Mouse (Mus musculus): ENCODE results near the gene Gm45234. TPM values are rescaled to one million over a fixed set of nuclear protein-coding genes. Genes with fewer than 3 reads are reported as not detected.

Gene Gm45234
- total RNA-seq, 2 experiments from 2014 or later = 0.83 TPM; not detected in 1

DNA sequence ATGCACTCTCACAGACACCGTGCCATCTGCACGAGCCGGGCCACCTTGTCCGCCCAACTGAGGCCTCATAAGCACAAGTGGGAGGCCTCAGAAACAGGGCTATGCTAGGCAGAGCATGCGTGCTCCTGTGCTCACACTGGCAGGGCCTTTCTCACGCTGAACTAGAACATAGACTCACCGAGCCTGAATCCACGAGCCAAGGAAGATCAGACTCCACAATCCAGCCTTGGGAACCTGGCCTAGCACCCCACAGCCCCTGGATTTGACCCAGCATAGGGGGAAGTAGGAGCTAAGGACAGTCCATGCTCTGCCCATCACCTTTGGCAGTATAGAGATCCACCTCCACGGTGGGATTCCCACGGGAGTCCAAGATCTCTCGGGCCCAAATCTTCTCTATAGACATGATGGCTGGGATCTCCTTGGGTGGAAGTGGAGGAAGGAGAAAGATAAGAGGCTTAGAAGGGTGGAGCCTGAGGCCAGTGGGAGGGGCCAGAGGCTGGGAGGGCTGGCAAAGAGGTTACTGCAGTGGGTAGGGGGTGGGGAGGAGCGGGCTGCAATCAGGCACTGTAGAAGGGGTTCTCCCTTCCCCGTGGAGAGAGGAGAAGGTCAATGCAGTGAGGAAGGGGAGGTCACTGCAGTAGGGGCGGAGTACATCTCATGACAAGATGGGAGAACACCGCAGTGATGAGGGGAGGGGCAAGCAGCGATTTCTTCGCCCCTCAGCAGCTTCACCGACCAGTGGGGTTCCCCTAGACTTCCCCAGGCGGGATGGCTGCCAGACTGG is 12.3 kb upstream of the Gm45234 start:
- DNase-seq (ENCODE audit: low spot score in 2 of 2) = no peak

- DNase-seq (ENCODE audit: low spot score in 2 of 2) = no peak
Observed at GRCm38 (mm10) chr6:124767536-124767919, 11.7 kb upstream of the Gm45234 start.

- DNase-seq (ENCODE audit: low spot score in 2 of 2) = no peak
Observed at GRCm38 (mm10) chr6:124765951-124766350, 10.1 kb upstream of the Gm45234 start.

GRCm38 (mm10) chr6:124759259-124759658 is 3.4 kb upstream of the Gm45234 start:
- peak; percentile 58 to 80 for DNase-seq (ENCODE audit: low spot score in 2 of 2)

DNA sequence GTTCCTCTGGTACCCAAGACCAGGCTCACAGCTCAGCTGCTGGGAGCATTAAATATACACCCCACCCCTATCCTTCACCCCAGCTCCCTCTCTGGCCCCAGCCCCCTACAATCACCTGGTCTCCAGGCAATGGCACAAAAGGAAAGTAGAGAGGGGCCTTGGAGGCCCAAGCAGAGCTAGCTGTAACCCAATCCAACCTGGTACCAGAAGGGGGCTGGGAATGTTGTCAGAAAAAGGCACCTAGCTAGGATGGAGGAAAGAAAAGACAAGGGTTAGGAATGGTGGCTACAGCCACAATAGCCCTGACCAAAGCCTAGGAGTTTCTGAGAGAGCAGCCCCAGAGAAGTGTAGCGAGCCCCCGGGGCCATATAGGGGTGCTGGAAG is 3.0 kb upstream of the Gm45234 start:
- no peak for DNase-seq (ENCODE audit: low spot score in 2 of 2)

DNA sequence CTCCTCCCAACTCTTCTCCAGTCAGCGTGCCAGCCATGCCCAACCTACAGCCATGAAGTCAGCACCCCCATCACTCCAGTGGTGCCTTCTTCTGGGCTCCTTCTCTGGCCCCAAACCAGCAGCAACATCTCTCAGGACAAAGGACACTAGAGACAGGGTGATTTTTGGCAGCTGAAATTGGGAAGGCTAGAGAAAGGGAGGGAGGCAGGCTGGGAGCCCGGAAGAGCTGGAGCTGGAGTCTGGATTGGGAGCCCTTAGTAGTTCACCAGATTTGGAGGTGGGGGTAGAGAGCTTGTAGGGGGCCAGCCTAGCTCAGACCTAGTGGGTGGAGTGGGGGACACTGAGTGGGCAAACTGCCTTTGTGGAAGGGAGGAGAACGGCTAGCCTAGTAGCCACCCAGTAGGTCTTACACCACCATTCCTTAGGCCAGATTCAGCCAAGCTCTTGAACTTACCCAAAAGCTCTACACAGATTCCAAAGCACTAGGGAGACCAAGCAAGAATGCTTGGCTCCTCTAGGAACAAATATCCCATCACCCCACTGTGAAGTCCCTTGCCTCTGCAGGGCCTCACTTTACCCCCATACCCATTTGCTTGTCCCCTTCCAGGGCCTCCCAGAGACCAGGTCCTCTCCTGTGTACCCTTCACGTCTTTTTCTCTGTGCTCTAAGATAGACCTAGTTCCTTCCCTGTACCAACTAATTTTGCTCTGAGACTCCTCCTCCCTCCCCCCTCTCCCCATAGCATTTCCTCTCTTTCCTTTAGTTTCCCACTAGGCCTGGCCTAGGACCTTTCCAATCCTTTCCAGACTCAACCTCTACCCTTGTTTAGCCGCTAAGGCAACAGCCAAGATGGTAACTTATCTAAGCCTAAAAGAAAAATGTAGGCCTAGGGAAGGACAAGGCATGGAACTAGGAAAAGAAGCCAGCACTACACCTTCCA is 2.4 kb upstream of the Gm45234 start:
- DNase-seq (ENCODE audit: low spot score in 2 of 2) = peak in 1 of 2 experiments; percentile 58

- no peak for DNase-seq (ENCODE audit: low spot score in 2 of 2)
Observed at GRCm38 (mm10) chr6:124757351-124757880, 1.6 kb upstream of the Gm45234 start.

DNA sequence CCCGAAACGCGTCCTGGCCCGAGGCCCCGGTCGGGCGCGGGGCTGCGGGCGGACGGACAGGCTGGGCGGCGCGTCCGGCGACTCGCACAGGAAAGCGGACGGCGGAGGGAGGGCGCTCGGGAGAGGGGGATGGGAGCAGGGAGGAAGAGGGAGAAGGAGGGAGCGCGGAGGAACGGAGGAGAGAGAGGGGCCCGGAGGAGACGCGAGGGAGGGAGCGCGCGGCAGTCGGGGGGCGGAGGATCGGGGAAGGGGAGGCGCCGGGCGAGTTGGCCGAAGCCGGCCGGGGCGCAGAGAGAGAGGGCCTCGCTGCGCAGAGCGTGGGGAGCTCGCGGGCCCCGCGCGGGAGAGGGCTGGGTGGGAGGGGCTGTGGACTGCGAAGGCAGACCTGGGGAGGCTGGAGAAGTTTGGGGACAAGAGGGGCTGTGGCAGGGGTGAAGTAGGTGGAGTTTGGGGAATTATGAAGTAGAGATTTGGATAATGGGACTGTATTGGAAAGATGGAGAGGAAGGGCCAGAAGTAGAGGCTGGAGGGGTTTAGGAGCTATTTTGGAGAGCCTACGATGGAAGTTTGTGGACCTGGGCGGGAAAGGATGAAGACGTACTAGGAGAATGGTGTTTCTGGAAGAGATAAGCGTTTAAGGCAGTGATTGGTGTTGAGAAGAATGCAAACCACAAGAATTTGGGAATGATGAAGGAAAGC is 980 bp upstream of the Gm45234 start:
- peak; percentile 85 to 88 for DNase-seq (ENCODE audit: low spot score in 2 of 2)

DNA sequence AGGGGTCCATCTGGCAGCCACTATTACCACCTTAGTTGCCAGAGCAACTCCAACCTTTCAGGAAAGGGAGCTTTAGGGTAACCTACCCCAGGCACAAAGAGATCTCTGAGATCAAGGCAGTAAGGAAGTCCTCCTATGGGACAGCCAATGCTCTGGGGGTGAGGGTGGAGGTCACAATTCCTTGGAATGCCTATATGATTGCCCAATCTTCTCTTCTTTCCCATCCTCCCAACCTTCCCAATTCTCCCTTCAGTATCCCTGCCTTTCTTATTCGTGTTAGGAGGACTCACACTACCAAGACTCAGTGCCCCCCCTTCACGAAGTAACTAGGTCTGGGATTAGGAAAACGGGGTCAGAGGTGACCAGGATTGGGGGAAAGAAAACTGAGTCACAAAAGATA is 515 bp downstream of the Gm45234 start:
- DNase-seq (ENCODE audit: low spot score in 2 of 2) = no peak

GRCm38 (mm10) chr6:124753861-124754260 is 2.0 kb downstream of the Gm45234 start:
- DNase-seq (ENCODE audit: low spot score in 2 of 2) = no peak

DNA sequence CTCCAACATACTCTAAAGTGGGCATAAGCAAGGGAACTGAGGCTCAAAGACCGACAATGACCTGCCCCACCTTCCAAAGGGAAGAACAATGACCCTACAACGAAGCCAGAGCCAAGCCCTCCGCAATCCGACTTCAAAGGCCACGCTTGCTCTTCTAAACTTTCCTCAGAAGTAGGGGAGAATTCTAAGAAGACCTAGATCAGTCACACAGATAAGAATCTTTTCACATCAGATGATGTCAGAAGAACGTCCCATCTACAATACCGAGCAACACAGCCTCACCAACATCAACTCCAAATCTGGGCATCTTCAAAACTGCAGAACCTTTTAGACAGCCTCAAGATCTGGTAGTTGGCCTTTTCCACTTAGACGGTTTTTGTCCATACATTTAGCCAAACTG is 5.4 kb downstream of the Gm45234 start:
- DNase-seq (ENCODE audit: low spot score in 2 of 2) = no peak

DNA sequence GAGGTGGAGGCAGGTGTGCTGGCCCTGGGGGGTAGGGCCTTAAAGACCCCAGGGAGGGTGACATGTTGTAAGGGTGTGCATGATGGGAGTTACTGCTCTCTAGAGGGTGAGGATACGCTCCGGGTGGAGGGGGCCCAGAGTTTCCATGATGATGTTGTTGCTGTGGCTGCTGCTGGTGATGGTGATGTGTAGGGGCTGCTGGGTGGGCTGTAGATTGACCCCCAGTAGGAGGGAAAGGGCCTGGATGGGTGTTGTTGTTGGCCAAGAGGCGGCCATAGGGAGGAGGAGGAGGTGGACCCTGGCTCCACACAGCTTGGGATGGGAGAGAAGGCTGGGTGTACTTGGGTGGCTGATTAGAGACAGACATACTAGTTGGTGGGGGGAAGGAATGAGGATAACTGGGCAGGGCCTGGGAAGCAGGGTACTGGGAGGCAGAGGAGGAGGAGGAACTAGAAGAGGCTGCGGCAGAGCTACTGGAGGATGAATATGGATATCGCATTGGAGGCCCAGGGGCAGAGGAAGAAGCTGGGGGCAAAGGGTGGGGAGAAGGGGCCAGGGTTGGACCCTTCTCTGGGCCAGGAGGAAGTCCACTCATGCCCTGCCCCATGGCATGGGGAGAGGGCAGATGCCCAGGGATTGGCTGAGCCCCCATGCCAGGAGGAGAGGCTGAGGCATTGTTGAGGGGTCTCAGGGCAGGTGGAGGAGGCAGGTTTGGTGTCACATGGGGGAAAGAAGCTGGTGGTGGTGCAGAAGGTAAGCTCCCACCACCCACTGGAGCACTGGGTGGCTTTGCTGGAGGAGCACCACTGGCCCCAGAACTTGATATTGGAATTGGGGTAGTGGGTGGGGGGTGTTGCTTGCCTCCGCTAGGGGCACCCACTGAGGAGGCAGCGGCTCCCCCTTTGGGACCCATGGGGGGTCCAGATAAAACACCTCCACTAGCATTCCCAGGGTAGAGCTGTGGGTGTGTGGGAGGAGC is 8.9 kb downstream of the Gm45234 start:
- DNase-seq (ENCODE audit: low spot score in 2 of 2) = no peak

GRCm38 (mm10) chr6:124746296-124746605 is 9.6 kb downstream of the Gm45234 start:
- DNase-seq (ENCODE audit: low spot score in 2 of 2) = no peak

DNA sequence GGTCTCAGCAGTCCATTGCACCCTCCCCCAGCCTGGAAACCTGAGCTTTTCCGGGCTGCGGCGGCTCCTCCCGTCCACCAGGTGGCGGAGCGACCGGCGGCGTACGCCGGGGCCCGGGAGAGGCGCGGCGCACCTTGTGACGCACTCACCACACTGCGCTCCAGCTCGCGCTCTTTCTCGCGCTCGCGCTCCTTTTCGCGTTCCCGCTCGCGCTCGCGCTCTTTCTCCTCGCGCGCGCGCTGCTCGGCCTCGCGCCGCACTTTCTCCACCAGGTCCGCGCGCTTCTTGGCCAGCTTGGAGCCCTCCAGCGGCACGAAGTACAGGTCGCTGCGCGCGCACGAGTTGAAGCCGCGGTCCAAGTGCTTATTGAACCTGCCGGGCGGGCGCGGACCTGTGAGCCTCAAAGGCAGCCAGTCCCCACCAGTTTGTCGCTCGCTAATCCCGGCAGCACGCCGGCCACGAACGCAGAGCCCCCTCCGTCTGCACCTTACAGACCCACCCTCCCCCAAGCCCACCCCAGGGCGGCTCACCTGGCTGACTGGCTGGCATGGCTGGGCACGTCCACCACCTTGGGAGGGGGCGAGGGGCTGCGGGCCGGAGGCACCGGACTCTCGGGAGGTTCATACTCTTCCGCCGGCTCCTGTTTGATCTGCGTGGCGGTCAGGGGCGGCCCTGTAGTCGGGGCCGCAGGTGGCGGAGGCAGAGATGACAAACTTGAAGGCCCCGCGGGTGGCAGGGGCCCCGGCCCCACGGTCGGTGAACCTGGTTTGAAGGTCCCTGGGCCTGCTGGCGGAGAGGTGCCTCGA is 10.1 kb downstream of the Gm45234 start:
- DNase-seq (ENCODE audit: low spot score in 2 of 2) = peak; percentile 85 to 92

GRCm38 (mm10) chr6:124744755-124745321 is 11.0 kb downstream of the Gm45234 start:
- DNase-seq (ENCODE audit: low spot score in 2 of 2) = no peak

- DNase-seq (ENCODE audit: low spot score in 2 of 2) = no peak
Observed at GRCm38 (mm10) chr6:124743647-124744046, 12.2 kb downstream of the Gm45234 start.

DNA sequence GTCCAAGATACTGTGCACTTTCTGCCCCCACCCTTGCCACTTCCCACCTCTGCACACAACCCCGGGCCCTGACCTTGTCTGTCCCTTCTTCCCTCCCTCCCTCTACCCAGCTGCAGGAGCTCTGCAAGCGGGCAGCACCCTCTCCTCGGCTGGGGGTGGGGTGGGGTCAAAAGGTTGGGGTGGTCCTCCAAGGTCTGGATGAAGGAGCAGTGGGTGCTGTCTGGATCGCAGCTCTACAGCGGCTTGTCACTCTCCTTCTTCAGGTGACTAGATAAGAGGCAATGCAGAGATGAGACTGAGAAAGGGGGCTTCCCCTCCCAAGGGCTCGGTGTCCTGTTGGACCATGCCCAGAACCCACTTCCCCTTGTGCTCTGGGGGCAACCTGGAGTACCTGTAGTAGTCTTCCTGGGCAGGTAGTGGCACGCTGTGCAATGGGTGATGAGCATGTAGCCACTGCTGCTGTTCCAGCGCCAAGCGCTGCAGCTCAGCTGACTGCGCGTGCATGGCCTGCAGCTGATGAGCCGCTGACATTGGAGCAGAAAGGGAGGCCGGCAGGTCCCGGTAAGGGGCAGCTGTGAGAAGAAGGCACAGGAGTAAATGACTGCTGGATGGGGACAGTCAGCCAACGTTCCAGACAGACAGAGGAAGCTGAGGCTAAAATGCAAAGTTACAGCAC is 12.8 kb downstream of the Gm45234 start:
- no peak for DNase-seq (ENCODE audit: low spot score in 2 of 2)

GRCm38 (mm10) chr6:124741842-124742241 is 14.0 kb downstream of the Gm45234 start:
- no peak for DNase-seq (ENCODE audit: low spot score in 2 of 2)
